Mouse (Mus musculus) embryo, embryonic 11 days (tissue): ENCODE measurements at regions not wholly inside any gene's neighbourhood (a gene's known extent, or its start where the extent isn't known, plus 50 kb on each side); places are given as distances from the start of the nearest gene placed in this dataset.
A peak's percentile ranks its signal among the peaks of the same experiment; 100 is the strongest.
"Not testable (repeated sequence)": the region's sequence is repeated elsewhere in the genome, so short reads cannot be mapped to it uniquely, and the experiment has no call there.

Source experiments
- DNase-seq: peaks from one replicate; pipeline ENCODE4 v3.0.0-alpha.2; 2015

DNA sequence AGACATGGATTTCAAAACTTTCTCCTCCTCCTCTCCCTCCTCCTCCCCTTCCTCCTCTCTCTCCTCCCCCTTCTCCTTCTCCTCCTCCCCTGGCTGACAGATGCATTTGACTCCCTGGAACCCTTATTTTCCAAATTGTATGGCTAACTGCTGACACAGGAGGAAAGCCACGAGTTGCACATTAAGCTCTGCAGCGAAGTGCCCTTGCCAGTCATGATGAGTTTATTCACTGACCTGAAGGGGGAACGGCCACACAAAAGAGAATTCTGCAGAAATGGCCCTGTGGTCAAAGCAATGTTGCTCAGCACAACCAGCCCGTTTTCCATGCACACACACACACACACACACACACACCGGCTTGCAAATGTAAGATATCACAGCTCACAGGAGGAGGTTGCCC, 112.6 kb downstream of the Tomm20 start:
- no peak for DNase-seq

GRCm38 (mm10) chr8:126832163-126832978, 113.3 kb downstream of the Tomm20 start:
- no peak for DNase-seq

DNA sequence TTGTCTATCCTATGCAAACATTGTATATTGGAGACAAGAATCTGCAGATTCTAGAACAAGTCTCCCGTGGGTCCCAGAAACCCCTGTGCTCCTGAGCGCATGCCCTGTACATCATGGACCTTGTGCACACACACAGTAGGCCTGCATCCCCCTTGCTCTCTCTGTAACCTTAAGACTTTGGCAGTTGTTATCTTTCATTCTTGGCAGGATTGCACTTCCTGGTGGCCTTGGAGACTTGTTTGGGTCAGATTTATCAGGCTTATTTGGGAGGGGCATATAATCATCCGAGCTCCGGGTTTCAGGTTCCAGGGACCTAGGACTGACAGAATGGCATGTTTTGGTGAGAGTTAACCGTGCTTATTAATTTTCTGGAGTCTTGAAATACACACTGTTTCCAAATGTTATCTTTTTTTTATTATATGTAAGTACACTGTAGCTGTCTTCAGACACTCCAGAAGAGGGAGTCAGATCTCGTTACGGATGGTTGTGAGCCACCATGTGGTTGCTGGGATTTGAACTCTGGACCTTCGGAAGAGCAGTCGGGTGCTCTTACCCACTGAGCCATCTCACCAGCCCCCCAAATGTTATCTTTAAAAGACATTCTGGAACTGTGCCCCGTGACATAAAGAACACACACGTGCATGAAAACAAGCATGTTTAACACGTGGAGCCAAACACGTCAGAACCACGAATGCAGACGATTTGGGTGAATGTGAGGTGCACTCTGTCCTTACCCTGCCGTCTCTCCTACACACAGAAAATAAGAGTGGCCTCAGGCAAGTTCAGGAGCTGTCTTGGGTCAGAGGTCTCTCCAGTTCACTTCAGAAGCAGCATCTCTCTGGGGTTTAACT, 114.1 kb downstream of the Tomm20 start:
- no peak for DNase-seq

- no peak for DNase-seq
Observed at GRCm38 (mm10) chr8:126830242-126830530, 115.5 kb downstream of the Tomm20 start.

- DNase-seq, result no peak
Observed at GRCm38 (mm10) chr8:126829376-126830241, 116.0 kb downstream of the Tomm20 start.

GRCm38 (mm10) chr8:126827681-126828383, 117.8 kb downstream of the Tomm20 start:
- DNase-seq, result no peak

DNA sequence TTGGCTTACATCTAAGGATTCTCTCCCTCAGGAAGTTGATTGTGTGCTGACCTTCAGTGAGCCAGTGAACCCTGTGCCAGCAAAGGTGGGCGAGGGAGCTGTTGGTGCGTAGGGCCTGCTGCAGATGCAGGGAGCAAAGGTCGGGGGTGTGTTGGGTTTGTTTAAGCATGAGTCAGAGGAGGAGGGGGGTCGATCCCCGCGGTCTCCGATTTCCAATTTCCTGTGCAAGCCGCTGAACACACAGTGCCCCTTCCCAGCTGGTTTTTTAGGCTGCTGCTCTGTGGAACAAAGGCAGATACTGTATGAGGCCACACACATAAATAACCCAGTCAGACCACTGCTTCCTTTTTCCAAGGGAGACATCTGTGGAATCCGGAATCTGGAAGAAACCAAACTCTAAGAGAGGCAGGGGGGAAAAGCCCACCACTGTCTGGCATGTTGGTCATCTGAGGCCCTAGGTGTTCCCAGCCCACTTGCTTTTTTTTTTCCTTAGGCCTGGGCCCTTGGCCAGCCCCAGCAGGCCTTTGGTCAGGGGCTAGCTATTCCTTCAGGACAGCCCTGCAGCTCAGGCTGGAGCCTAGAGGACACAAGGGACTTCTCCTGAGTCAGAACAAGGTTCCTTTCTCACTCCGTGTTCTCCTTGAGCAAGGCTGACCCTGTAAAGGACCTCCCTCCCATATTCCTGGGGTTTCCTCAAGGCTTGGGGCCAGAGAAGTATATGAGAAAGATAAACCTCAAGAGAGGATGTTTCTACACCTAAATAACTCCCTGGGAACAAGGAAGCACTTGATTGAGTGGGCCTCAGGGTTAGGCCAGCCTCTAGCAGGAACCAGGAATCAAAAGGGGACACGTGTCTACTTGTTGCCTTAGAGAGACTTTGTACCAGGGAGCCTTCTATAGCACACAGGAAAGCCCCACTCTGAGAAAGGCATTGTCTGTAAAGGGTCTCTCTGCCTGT, 119.0 kb downstream of the Tomm20 start:
- DNase-seq, result peak; percentile 94

DNA sequence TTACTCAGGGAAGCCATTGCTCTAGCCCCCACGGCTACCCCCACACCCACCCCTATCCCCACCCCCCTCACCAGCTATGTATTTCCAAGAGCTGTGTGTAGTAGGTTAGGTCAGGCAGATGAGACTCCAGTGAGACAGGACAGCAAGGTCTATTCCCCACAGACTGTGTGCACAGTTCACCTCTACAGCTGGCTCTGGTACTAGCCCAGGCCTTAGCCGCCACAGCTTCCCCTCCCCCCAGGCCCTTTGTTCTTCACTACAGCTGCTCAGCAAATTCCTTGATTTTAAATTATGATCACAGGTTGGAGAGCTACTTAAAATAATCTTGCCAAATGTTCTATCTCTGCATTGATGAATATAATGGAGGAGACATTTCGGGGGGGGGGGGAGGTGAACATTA, 119.8 kb downstream of the Tomm20 start:
- peak; percentile 89 for DNase-seq

GRCm38 (mm10) chr8:126824575-126825208, 121.0 kb downstream of the Tomm20 start:
- DNase-seq, result peak; percentile 58

- DNase-seq, result no peak
Observed at GRCm38 (mm10) chr8:126822269-126822668, 123.4 kb downstream of the Tomm20 start.

- DNase-seq, result no peak
Observed at GRCm38 (mm10) chr8:126821279-126821678, 124.4 kb downstream of the Tomm20 start.

- DNase-seq, result no peak
Observed at GRCm38 (mm10) chr8:126820502-126820901, 125.1 kb downstream of the Tomm20 start.

GRCm38 (mm10) chr8:126819261-126819660, 126.4 kb downstream of the Tomm20 start:
- DNase-seq, result no peak

DNA sequence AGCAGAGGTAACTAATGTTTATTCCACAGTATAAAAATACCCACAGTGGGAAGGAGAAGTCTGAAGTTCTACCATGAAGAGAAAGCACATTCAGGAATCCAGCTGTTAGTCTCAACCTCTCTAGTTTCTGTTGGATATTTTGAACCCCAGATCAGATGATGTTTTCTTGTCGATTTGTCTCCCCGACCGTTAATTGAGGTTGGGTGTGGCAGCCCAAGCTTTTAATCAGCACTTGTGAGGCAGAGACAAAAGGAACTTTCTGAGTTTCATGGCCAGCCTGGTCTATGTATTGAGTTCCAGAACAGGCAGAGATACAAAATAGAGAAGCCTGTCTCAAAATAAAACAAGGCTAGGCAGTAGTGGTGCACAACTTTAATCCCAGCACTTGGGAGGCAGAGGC, 129.5 kb downstream of the Tomm20 start:
- no peak for DNase-seq

DNA sequence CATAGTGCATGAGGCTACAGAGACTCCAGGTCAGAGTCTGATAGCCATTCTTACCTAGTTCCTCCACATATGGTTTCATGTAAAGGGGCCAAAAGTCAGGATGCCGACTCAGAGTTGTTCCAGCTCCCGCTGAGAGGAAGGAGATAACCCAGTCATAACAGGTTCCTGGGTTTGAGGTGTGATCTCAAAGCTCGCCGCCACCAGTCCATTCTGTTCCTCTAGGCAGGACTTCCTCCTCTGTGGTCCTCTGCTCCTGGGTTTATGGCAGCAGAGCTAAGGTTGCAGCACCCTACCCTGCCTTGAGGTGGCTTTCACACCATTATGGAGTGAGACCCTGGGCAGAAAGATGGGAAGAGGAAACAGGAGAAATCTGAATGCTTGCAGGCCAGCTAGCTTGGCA, 131.2 kb downstream of the Tomm20 start:
- DNase-seq, result no peak

- no peak for DNase-seq
Observed at GRCm38 (mm10) chr8:126813621-126814020, 132.0 kb downstream of the Tomm20 start.

DNA sequence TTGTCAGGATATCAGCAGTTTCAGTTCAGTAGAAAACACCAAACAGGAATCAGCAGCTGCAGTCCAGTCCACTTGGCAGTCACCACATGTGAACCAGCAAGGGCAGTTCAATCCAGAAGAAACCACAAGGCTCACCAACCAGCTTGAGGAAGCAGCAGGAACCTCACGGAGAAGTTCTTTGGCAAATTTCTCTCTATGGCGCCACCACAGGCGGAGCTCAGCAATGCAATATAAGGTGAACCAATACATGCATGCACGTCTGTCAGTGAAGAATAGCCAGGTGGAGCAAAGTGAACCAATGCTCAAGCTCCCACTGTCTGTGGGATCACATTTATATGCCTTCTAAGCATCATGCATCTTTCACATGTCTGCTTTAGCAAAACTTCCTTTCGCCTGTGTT, 132.9 kb downstream of the Tomm20 start:
- DNase-seq, result no peak

GRCm38 (mm10) chr8:126811358-126811757, 134.3 kb downstream of the Tomm20 start:
- DNase-seq, result not testable (repeated sequence)

- no peak for DNase-seq
Observed at GRCm38 (mm10) chr8:126810516-126810915, 135.1 kb downstream of the Tomm20 start.

DNA sequence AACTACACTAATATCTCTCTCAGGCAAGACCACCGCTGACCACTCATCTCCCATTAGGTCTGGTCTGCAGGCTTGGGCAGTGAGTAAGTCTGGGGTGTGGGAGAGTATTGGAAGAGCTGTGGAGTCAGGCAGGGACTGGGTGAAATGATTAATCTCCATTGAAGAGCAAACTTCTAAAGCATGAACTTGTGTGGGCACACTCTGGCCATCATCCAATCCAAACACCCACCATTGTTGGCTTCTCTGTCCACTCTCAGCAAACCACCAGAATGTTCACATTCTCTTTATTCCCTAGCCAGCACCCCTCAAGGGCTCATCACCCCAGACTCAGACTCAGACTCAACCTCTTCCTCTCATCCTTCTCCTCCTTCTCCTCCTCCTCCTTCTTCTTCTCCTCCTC, 136.3 kb downstream of the Tomm20 start:
- DNase-seq, result no peak

DNA sequence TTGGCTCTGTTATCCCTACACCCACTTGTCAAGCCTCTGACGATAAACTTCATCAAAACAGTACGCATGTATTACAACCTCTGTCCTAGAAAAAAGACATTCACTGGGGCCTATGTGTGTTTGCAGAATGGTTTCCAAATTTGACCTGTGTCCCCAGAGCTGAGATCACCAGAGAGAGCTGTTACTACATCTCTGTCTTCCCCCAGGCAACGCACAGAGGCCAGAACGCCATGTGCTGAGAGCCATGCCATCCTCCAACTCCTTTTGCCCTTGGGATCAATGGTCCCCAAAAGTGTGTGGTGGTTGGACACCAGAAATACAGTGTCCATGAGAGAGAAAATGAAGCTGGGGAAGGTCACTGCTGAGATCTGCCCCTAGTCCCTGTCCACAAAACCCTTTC, 137.1 kb downstream of the Tomm20 start:
- no peak for DNase-seq
